Mouse (Mus musculus) lung, postnatal 0 days (tissue): Measurements from ENCODE around the gene Msgn1. TPM values are rescaled to one million over a fixed set of nuclear protein-coding genes. Genes with fewer than 3 reads are reported as not detected.

Experiments
- ATAC-seq: fragments of 200-750 bp; cut with Nextera tagmentation; 2 replicates; pipeline ENCODE4 v1.8.0; 2017; ENCODE audit warnings: moderate library complexity
- DNase-seq: peaks from one replicate; pipeline ENCODE4 v3.0.0-alpha.2; 2016; ENCODE audit warnings: low spot score
- H3K27ac ChIP-seq: fragments of 300-500 bp; sonication (generic); 2 replicates; pipeline ENCODE4 v1.5.1; 2014; ENCODE audit warnings: antibody characterized with exemption, mild to moderate bottlenecking, low read length, mixed read lengths
- H3K27me3 ChIP-seq: fragments of 300-500 bp; sonication (generic); replicated peaks from 2 replicates; pipeline ENCODE4 v1.6.1; 2014; ENCODE audit warnings: low read length, mixed read lengths; ENCODE audit not compliant: insufficient read depth
- H3K36me3 ChIP-seq: fragments of 300-500 bp; sonication (generic); 2 replicates; pipeline ENCODE4 v1.6.1; 2014; ENCODE audit warnings: low read length, mixed read lengths; ENCODE audit not compliant: insufficient read depth
- H3K4me1 ChIP-seq: fragments of 300-500 bp; sonication (generic); 2 replicates; pipeline ENCODE4 v1.6.1; 2014; ENCODE audit warnings: antibody characterized with exemption, low read depth, low read length, mixed read lengths; ENCODE audit not compliant: insufficient read depth
- H3K4me2 ChIP-seq: fragments of 300-500 bp; sonication (generic); replicated peaks from 2 replicates; pipeline ENCODE4 v1.6.1; 2014; ENCODE audit warnings: low read depth, mild to moderate bottlenecking, low read length, moderate library complexity, mixed read lengths
- H3K4me3 ChIP-seq: fragments of 300-500 bp; sonication (generic); 2 replicates; pipeline ENCODE4 v1.5.1; 2014; ENCODE audit warnings: low read depth, low read length
- H3K9ac ChIP-seq: fragments of 300-500 bp; sonication (generic); replicated peaks from 2 replicates; pipeline ENCODE4 v1.6.1; 2014; ENCODE audit warnings: low read depth, mild to moderate bottlenecking
- H3K9me3 ChIP-seq: fragments of 300-500 bp; sonication (generic); 2 replicates; pipeline ENCODE4 v1.6.1; 2016; ENCODE audit warnings: low read length, mixed read lengths
- CTCF ChIP-seq: IDR thresholded peaks from 2 replicates; pipeline ENCODE4 v1.5.1; 2016; ENCODE audit warnings: antibody characterized with exemption, mild to moderate bottlenecking
- EP300 ChIP-seq: IDR thresholded peaks from 2 replicates; pipeline ENCODE4 v1.6.1; 2016; ENCODE audit warnings: antibody characterized with exemption, mild to moderate bottlenecking, control low read depth
- WGBS: fragments of 180-500 bp; shearing (Covaris S2); extraction: QIAGEN DNeasy Blood & Tissue Kit; methylation state at CpG from one replicate; pipeline ENCODE4 v1.1.7; 2014; 5-methylcytosine and 5-hydroxymethylcytosine counted together
- polyA plus RNA-seq: library from polyadenylated mRNA; unstranded; fragments of >200 nt; fragmentation: Nextera tagmentation; extraction: Ambion mirVana; gene quantifications from 2 replicates; pipeline ENCODE4 v1.2.1, GENCODE M21; 2015

The Msgn1 gene
- polyA plus RNA-seq, 1 experiment from 2014 or later: not detected

GRCm38 (mm10) chr12:11203694-11204665, 4.8 kb downstream of the Msgn1 start:
- Histone ChIP-seq H3K4me2 (peak overlapping the region; percentile 45), H3K27me3 (no peaks in the 10 kb centered on the region), H3K36me3 (no peaks in the 10 kb centered on the region), H3K4me3 (peak overlapping the region; percentile 6; the same call in 1 of the 2 replicates), H3K9me3 (no peaks in the 10 kb centered on the region), H3K4me1 (no peaks in the 10 kb centered on the region), H3K9ac (0 out of 2 replicates have a peak overlapping the region, but pooled peaks have one; percentile 0), H3K27ac (peak overlapping the region; percentile 63; the same call in 1 of the 2 replicates)
- TF ChIP-seq CTCF (no peak), EP300 (no peak)
- DNase-seq (peak; percentile 72), ATAC-seq (peak; percentile 75)
- 40% methylated on average over 18 of the region's 18 CpGs for WGBS

GRCm38 (mm10) chr12:11202476-11202875, 6.3 kb downstream of the Msgn1 start:
- Histone ChIP-seq H3K4me1 (no peaks in the 10 kb centered on the region), H3K27ac (no peak overlapping the region), H3K27me3 (no peaks in the 10 kb centered on the region), H3K9me3 (no peaks in the 10 kb centered on the region), H3K4me2 (no peak overlapping the region), H3K9ac (no peak overlapping the region), H3K4me3 (no peak overlapping the region), H3K36me3 (no peaks in the 10 kb centered on the region)
- TF ChIP-seq CTCF (no peak), EP300 (no peak)
- no peak for ATAC-seq
- DNase-seq: no peak
- WGBS: 87% methylated on average over 8 of the region's 8 CpGs

- Histone ChIP-seq H3K9ac (no peak overlapping the region), H3K9me3 (no peaks in the 10 kb centered on the region), H3K4me1 (no peaks in the 10 kb centered on the region), H3K4me2 (no peak overlapping the region), H3K36me3 (no peaks in the 10 kb centered on the region), H3K4me3 (no peak overlapping the region), H3K27me3 (no peaks in the 10 kb centered on the region), H3K27ac (no peak overlapping the region)
- 90% methylated on average over 12 of the region's 12 CpGs for WGBS
- ATAC-seq (no peak), DNase-seq (no peak)
- no peak for TF ChIP-seq EP300
- no peak for TF ChIP-seq CTCF
These were observed 8.1 kb downstream of the Msgn1 start for GRCm38 (mm10) chr12:11200711-11201110.

- WGBS: 72% methylated on average over 2 of the region's 2 CpGs
- Histone ChIP-seq H3K27ac (no peak overlapping the region), H3K4me3 (no peak overlapping the region), H3K36me3 (no peaks in the 10 kb centered on the region), H3K27me3 (no peaks in the 10 kb centered on the region), H3K4me1 (no peaks in the 10 kb centered on the region), H3K9ac (no peak overlapping the region), H3K4me2 (no peak overlapping the region), H3K9me3 (no peaks in the 10 kb centered on the region)
- ATAC-seq: no peak
- TF ChIP-seq CTCF: no peak
- TF ChIP-seq EP300: no peak
- DNase-seq: no peak
These were observed 10.2 kb downstream of the Msgn1 start for GRCm38 (mm10) chr12:11198551-11198950.

- H3K9me3 ChIP-seq: no peaks in the 10 kb centered on the region
- TF ChIP-seq EP300: no peak
- no peak for TF ChIP-seq CTCF
- no peak overlapping the region for H3K4me3 ChIP-seq
- no peaks in the 10 kb centered on the region for H3K27me3 ChIP-seq
- no peaks in the 10 kb centered on the region for H3K4me1 ChIP-seq
- no peak overlapping the region for H3K27ac ChIP-seq
- no peak overlapping the region for H3K9ac ChIP-seq
- no peak overlapping the region for H3K4me2 ChIP-seq
- no peaks in the 10 kb centered on the region for H3K36me3 ChIP-seq
- 52% methylated on average over 4 of the region's 4 CpGs for WGBS
- ATAC-seq: no peak
- no peak for DNase-seq
These were observed 10.7 kb downstream of the Msgn1 start for GRCm38 (mm10) chr12:11198026-11198425.

- no peaks in the 10 kb centered on the region for H3K9me3 ChIP-seq
- H3K36me3 ChIP-seq: no peaks in the 10 kb centered on the region
- no peaks in the 10 kb centered on the region for H3K27me3 ChIP-seq
- no peaks in the 10 kb centered on the region for H3K4me1 ChIP-seq
- WGBS: 48% methylated on average over 5 of the region's 5 CpGs
- H3K9ac ChIP-seq: no peak overlapping the region
- no peak for TF ChIP-seq CTCF
- TF ChIP-seq EP300: no peak
- no peak for DNase-seq
- ATAC-seq: no peak
- H3K4me2 ChIP-seq: peak overlapping the region; percentile 37; the same call in 1 of the 2 replicates
- no peak overlapping the region for H3K4me3 ChIP-seq
- H3K27ac ChIP-seq: no peak overlapping the region
These were observed 11.9 kb downstream of the Msgn1 start for GRCm38 (mm10) chr12:11196830-11197229.
